Mouse (Mus musculus): ENCODE measurements at regions not wholly inside any gene's neighbourhood (a gene's known extent, or its start where the extent isn't known, plus 50 kb on each side); places are given as distances from the start of the nearest gene placed in this dataset.

GRCm38 (mm10) chr6:73676979-73677378 is 207.5 kb upstream of the 4931417E11Rik start:
- Histone ChIP-seq H3K9me3 (replicated peaks) (no peaks in the 10 kb centered on the region), H3K4me3 (no peak overlapping the region), H3K27ac (no peak overlapping the region), H3K4me2 (replicated peaks) (no peak overlapping the region), H3K4me1 (no peaks in the 10 kb centered on the region), H3K27me3 (no peaks in the 10 kb centered on the region), H3K36me3 (no peaks in the 10 kb centered on the region), H3K9ac (no peak overlapping the region)
- ATAC-seq (ENCODE audit: low FRiP score), result no peak

GRCm38 (mm10) chr6:73669401-73669800 is 199.9 kb upstream of the 4931417E11Rik start:
- Histone ChIP-seq H3K4me1 (no peaks in the 10 kb centered on the region), H3K9me3 (replicated peaks) (no peaks in the 10 kb centered on the region), H3K27ac (no peak overlapping the region), H3K36me3 (no peaks in the 10 kb centered on the region), H3K4me3 (no peak overlapping the region), H3K27me3 (no peaks in the 10 kb centered on the region), H3K4me2 (replicated peaks) (no peak overlapping the region), H3K9ac (no peak overlapping the region)
- no peak for ATAC-seq (ENCODE audit: low FRiP score)
- WGBS, result 50% methylated on average over 1 of the region's 1 CpGs

GRCm38 (mm10) chr6:73658988-73659387 is 189.5 kb upstream of the 4931417E11Rik start:
- Histone ChIP-seq H3K4me3 (no peak overlapping the region), H3K4me2 (replicated peaks) (no peak overlapping the region), H3K27me3 (no peaks in the 10 kb centered on the region), H3K9ac (no peak overlapping the region), H3K9me3 (replicated peaks) (no peaks in the 10 kb centered on the region), H3K27ac (no peak overlapping the region), H3K36me3 (no peaks in the 10 kb centered on the region), H3K4me1 (no peaks in the 10 kb centered on the region)
- 80% methylated on average over 5 of the region's 5 CpGs for WGBS
- no peak for ATAC-seq (ENCODE audit: low FRiP score)

GRCm38 (mm10) chr6:73645378-73645777 is 175.9 kb upstream of the 4931417E11Rik start:
- ATAC-seq (ENCODE audit: low FRiP score), result no peak
- Histone ChIP-seq H3K27ac (no peak overlapping the region), H3K9me3 (replicated peaks) (no peaks in the 10 kb centered on the region), H3K36me3 (no peaks in the 10 kb centered on the region), H3K4me2 (replicated peaks) (no peak overlapping the region), H3K4me1 (no peaks in the 10 kb centered on the region), H3K4me3 (no peak overlapping the region), H3K9ac (no peak overlapping the region), H3K27me3 (no peaks in the 10 kb centered on the region)
- 60% methylated on average over 2 of the region's 2 CpGs for WGBS

GRCm38 (mm10) chr6:73644778-73645267 is 175.4 kb upstream of the 4931417E11Rik start:
- Histone ChIP-seq H3K27ac (no peak overlapping the region), H3K9me3 (replicated peaks) (no peaks in the 10 kb centered on the region), H3K4me2 (replicated peaks) (no peak overlapping the region), H3K36me3 (no peaks in the 10 kb centered on the region), H3K27me3 (no peaks in the 10 kb centered on the region), H3K9ac (no peak overlapping the region), H3K4me3 (no peak overlapping the region), H3K4me1 (no peaks in the 10 kb centered on the region)
- peak; percentile 38; the same call in 1 of the 2 replicates for ATAC-seq (ENCODE audit: low FRiP score)
- WGBS, result 63% methylated on average over 2 of the region's 2 CpGs

GRCm38 (mm10) chr6:73628600-73628999 is 159.1 kb upstream of the 4931417E11Rik start:
- H3K4me2 ChIP-seq (replicated peaks), result no peak overlapping the region
- H3K4me1 ChIP-seq, result no peaks in the 10 kb centered on the region
- H3K27me3 ChIP-seq, result no peaks in the 10 kb centered on the region
- WGBS, result 21% methylated on average over 1 of the region's 1 CpGs
- no peak overlapping the region for H3K9ac ChIP-seq
- no peak overlapping the region for H3K27ac ChIP-seq
- no peak overlapping the region for H3K4me3 ChIP-seq
- ATAC-seq (ENCODE audit: low FRiP score), result no peak
- H3K36me3 ChIP-seq, result no peaks in the 10 kb centered on the region
- no peaks in the 10 kb centered on the region for H3K9me3 ChIP-seq (replicated peaks)

- Histone ChIP-seq H3K4me3 (no peak overlapping the region), H3K27ac (no peak overlapping the region), H3K9me3 (replicated peaks) (no peaks in the 10 kb centered on the region), H3K4me1 (no peaks in the 10 kb centered on the region), H3K9ac (no peak overlapping the region), H3K36me3 (no peaks in the 10 kb centered on the region), H3K4me2 (replicated peaks) (no peak overlapping the region), H3K27me3 (no peaks in the 10 kb centered on the region)
- 73% methylated on average over 5 of the region's 5 CpGs for WGBS
- no peak for ATAC-seq (ENCODE audit: low FRiP score)
These were observed 157.0 kb upstream of the 4931417E11Rik start for GRCm38 (mm10) chr6:73626451-73626850.

GRCm38 (mm10) chr6:73624211-73624610 is 154.7 kb upstream of the 4931417E11Rik start:
- Histone ChIP-seq H3K27me3 (no peaks in the 10 kb centered on the region), H3K36me3 (no peaks in the 10 kb centered on the region), H3K4me2 (replicated peaks) (no peak overlapping the region), H3K9me3 (replicated peaks) (no peaks in the 10 kb centered on the region), H3K4me3 (no peak overlapping the region), H3K9ac (no peak overlapping the region), H3K4me1 (no peaks in the 10 kb centered on the region), H3K27ac (no peak overlapping the region)
- 93% methylated on average over 1 of the region's 1 CpGs for whole genome bisulfite sequencing
- ATAC-seq (ENCODE audit: low FRiP score), result no peak

- no peak for ATAC-seq (ENCODE audit: low FRiP score)
- no peaks in the 10 kb centered on the region for H3K4me1 ChIP-seq
- no peak overlapping the region for H3K27ac ChIP-seq
- no peaks in the 10 kb centered on the region for H3K27me3 ChIP-seq
- H3K4me2 ChIP-seq (replicated peaks), result no peak overlapping the region
- no peak overlapping the region for H3K4me3 ChIP-seq
- H3K9me3 ChIP-seq (replicated peaks), result no peaks in the 10 kb centered on the region
- H3K36me3 ChIP-seq, result no peaks in the 10 kb centered on the region
- WGBS, result 82% methylated on average over 4 of the region's 4 CpGs
- no peak overlapping the region for H3K9ac ChIP-seq
These were observed 152.5 kb upstream of the 4931417E11Rik start for GRCm38 (mm10) chr6:73621839-73622426.

- WGBS, result 70% methylated on average over 3 of the region's 3 CpGs
- ATAC-seq (ENCODE audit: low FRiP score), result no peak
- no peaks in the 10 kb centered on the region for H3K36me3 ChIP-seq
These were observed 142.8 kb upstream of the 4931417E11Rik start for GRCm38 (mm10) chr6:73612266-73612665.

GRCm38 (mm10) chr6:73611839-73612238 is 142.4 kb upstream of the 4931417E11Rik start:
- Histone ChIP-seq H3K27me3 (no peaks in the 10 kb centered on the region), H3K9me3 (replicated peaks) (peaks cover 4% of the 10 kb centered on the region), H3K36me3 (no peaks in the 10 kb centered on the region), H3K9ac (no peak overlapping the region), H3K4me1 (peaks cover 6% of the 10 kb centered on the region; the same call in 1 of the 2 replicates), H3K27ac (no peak overlapping the region), H3K4me3 (no peak overlapping the region), H3K4me2 (replicated peaks) (no peak overlapping the region)
- no peak for ATAC-seq (ENCODE audit: low FRiP score)
- 63% methylated on average over 6 of the region's 6 CpGs for WGBS

More at GRCm38 (mm10) chr6:73612266-73612665, 142.8 kb upstream of the 4931417E11Rik start:
- Histone ChIP-seq H3K4me2 (replicated peaks) (no peak overlapping the region), H3K27me3 (no peaks in the 10 kb centered on the region), H3K9ac (no peak overlapping the region), H3K4me3 (no peak overlapping the region), H3K9me3 (replicated peaks) (peaks cover 4% of the 10 kb centered on the region), H3K4me1 (peaks cover 6% of the 10 kb centered on the region; the same call in 1 of the 2 replicates), H3K27ac (no peak overlapping the region)

GRCm38 (mm10) chr6:73610048-73610624 is 140.7 kb upstream of the 4931417E11Rik start:
- no peak for ATAC-seq (ENCODE audit: low FRiP score)
- Histone ChIP-seq H3K9me3 (replicated peaks) (peaks cover 4% of the 10 kb centered on the region), H3K4me3 (no peak overlapping the region), H3K4me1 (peaks cover 6% of the 10 kb centered on the region; the same call in 1 of the 2 replicates), H3K36me3 (no peaks in the 10 kb centered on the region), H3K9ac (no peak overlapping the region), H3K27ac (no peak overlapping the region), H3K27me3 (no peaks in the 10 kb centered on the region), H3K4me2 (replicated peaks) (no peak overlapping the region)
- 67% methylated on average over 2 of the region's 2 CpGs for WGBS

GRCm38 (mm10) chr6:73587686-73588085 is 118.2 kb upstream of the 4931417E11Rik start:
- ATAC-seq (ENCODE audit: low FRiP score), result no peak
- no peak overlapping the region for H3K4me2 ChIP-seq (replicated peaks)
- no peak overlapping the region for H3K9ac ChIP-seq
- H3K36me3 ChIP-seq, result no peaks in the 10 kb centered on the region
- no peaks in the 10 kb centered on the region for H3K9me3 ChIP-seq (replicated peaks)
- WGBS, result 86% methylated on average over 2 of the region's 2 CpGs
- H3K4me1 ChIP-seq, result no peaks in the 10 kb centered on the region
- H3K27ac ChIP-seq, result no peak overlapping the region
- H3K4me3 ChIP-seq, result no peak overlapping the region
- H3K27me3 ChIP-seq, result no peaks in the 10 kb centered on the region
